Mouse (Mus musculus): ENCODE data around the gene Erc1. TPM values are rescaled to one million over a fixed set of nuclear protein-coding genes. Genes with fewer than 3 reads are reported as not detected.

Gene Erc1
- polyA plus RNA-seq, 1 experiment from 2014 or later, result 35.7 TPM

GRCm38 (mm10) chr6:119796291-119796690 lies 51.7 kb downstream of the Erc1 start:
- H3K27ac ChIP-seq, result no peak overlapping the region
- no peak overlapping the region for H3K9ac ChIP-seq
- 90% methylated on average over 5 of the region's 5 CpGs for WGBS
- no peak for ATAC-seq (ENCODE audit: low FRiP score, low read depth)
- H3K4me3 ChIP-seq, result no peak overlapping the region
- H3K4me1 ChIP-seq, result no peaks in the 10 kb centered on the region
- no peaks in the 10 kb centered on the region for H3K9me3 ChIP-seq
- H3K27me3 ChIP-seq (replicated peaks), result no peaks in the 10 kb centered on the region
- H3K36me3 ChIP-seq, result peaks cover 9% of the 10 kb centered on the region
- H3K4me2 ChIP-seq (replicated peaks), result no peak overlapping the region

- Histone ChIP-seq H3K9me3 (no peaks in the 10 kb centered on the region), H3K4me2 (replicated peaks) (no peak overlapping the region), H3K4me1 (no peaks in the 10 kb centered on the region)
Observed at GRCm38 (mm10) chr6:119792562-119792961, 55.4 kb downstream of the Erc1 start.

GRCm38 (mm10) chr6:119782416-119782815 lies 65.6 kb downstream of the Erc1 start:
- Histone ChIP-seq H3K4me1 (no peaks in the 10 kb centered on the region), H3K36me3 (peaks cover 3% of the 10 kb centered on the region; the same call in 1 of the 2 replicates), H3K9ac (no peak overlapping the region), H3K27ac (no peak overlapping the region), H3K4me2 (replicated peaks) (no peak overlapping the region), H3K4me3 (no peak overlapping the region), H3K9me3 (no peaks in the 10 kb centered on the region), H3K27me3 (replicated peaks) (no peaks in the 10 kb centered on the region)
- 98% methylated on average over 2 of the region's 2 CpGs for WGBS
- ATAC-seq (ENCODE audit: low FRiP score, low read depth), result no peak

More at GRCm38 (mm10) chr6:119792562-119792961, 55.4 kb downstream of the Erc1 start:
- no peaks in the 10 kb centered on the region for H3K27me3 ChIP-seq (replicated peaks)
- 52% methylated on average over 2 of the region's 2 CpGs for WGBS
- H3K9ac ChIP-seq, result no peak overlapping the region
- ATAC-seq (ENCODE audit: low FRiP score, low read depth), result no peak
- H3K4me3 ChIP-seq, result no peak overlapping the region
- peaks cover 9% of the 10 kb centered on the region for H3K36me3 ChIP-seq
- H3K27ac ChIP-seq, result no peak overlapping the region

- Histone ChIP-seq H3K27ac (no peak overlapping the region), H3K9me3 (no peaks in the 10 kb centered on the region), H3K4me2 (replicated peaks) (no peak overlapping the region), H3K27me3 (replicated peaks) (no peaks in the 10 kb centered on the region), H3K4me1 (no peaks in the 10 kb centered on the region), H3K4me3 (no peak overlapping the region), H3K36me3 (peaks cover 3% of the 10 kb centered on the region; the same call in 1 of the 2 replicates), H3K9ac (no peak overlapping the region)
- ATAC-seq (ENCODE audit: low FRiP score, low read depth), result no peak
- WGBS, result 80% methylated on average over 3 of the region's 3 CpGs
Observed at GRCm38 (mm10) chr6:119781109-119781508, 66.9 kb downstream of the Erc1 start.

GRCm38 (mm10) chr6:119768778-119769177 lies 79.2 kb downstream of the Erc1 start:
- ATAC-seq (ENCODE audit: low FRiP score, low read depth), result no peak
- no peaks in the 10 kb centered on the region for H3K27me3 ChIP-seq (replicated peaks)

DNA sequence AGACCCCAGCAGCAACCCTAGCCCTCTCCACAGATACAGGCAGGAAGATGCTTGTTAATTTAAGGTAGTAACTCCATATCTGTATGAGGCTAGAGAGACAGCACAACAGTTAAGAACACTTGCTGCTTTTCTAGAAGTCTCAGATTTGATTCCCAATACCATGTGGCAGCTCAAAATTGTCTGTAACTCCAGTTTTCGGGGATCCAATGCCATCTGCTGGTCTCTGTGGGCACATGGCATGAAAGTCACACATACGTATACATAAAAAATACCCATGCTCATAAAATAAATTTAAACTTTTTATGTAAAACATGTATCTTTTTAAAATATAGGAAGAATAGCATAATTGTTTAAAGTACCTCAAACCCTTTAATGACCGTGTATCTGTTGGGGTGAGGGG lies 83.6 kb downstream of the Erc1 start:
- Histone ChIP-seq H3K27ac (no peak overlapping the region), H3K36me3 (peaks cover 6% of the 10 kb centered on the region; the same call in 1 of the 2 replicates), H3K9me3 (no peaks in the 10 kb centered on the region), H3K4me1 (no peaks in the 10 kb centered on the region), H3K4me2 (replicated peaks) (no peak overlapping the region), H3K4me3 (no peak overlapping the region), H3K27me3 (replicated peaks) (no peaks in the 10 kb centered on the region), H3K9ac (no peak overlapping the region)
- no peak for ATAC-seq (ENCODE audit: low FRiP score, low read depth)
- WGBS, result 95% methylated on average over 3 of the region's 3 CpGs

More at GRCm38 (mm10) chr6:119768778-119769177, 79.2 kb downstream of the Erc1 start:
- Histone ChIP-seq H3K9ac (no peak overlapping the region), H3K27ac (no peak overlapping the region), H3K4me2 (replicated peaks) (no peak overlapping the region), H3K36me3 (no peaks in the 10 kb centered on the region), H3K4me3 (no peak overlapping the region), H3K4me1 (no peaks in the 10 kb centered on the region), H3K9me3 (no peaks in the 10 kb centered on the region)
- 81% methylated on average over 1 of the region's 1 CpGs for WGBS

- Histone ChIP-seq H3K36me3 (peaks cover 6% of the 10 kb centered on the region; the same call in 1 of the 2 replicates), H3K27ac (no peak overlapping the region), H3K9ac (no peak overlapping the region), H3K4me3 (no peak overlapping the region), H3K4me2 (replicated peaks) (no peak overlapping the region), H3K9me3 (no peaks in the 10 kb centered on the region), H3K4me1 (no peaks in the 10 kb centered on the region), H3K27me3 (replicated peaks) (no peaks in the 10 kb centered on the region)
- WGBS, result 84% methylated on average over 3 of the region's 3 CpGs
- ATAC-seq (ENCODE audit: low FRiP score, low read depth), result no peak
Observed at GRCm38 (mm10) chr6:119759866-119760265, 88.1 kb downstream of the Erc1 start.

DNA sequence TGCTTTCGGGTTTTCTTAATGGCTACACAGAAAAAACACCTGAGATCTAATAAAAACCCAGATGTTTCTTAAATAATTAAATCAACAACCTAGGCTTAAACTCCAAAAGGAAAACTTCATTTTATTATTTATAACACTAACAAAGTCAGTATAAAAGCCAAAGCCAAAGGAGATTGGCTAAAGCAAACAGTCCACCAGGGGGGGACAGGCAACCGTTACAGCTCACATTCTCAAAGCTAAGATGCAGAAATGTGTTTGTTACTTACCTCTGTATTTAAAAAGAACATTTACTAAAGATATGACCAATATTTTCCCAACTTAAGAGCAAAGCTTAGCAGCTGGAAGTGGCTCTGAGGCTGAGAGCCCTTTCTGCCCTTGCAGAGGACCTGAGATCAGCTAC lies 89.5 kb downstream of the Erc1 start:
- Histone ChIP-seq H3K4me3 (no peak overlapping the region), H3K4me2 (replicated peaks) (no peak overlapping the region), H3K4me1 (no peaks in the 10 kb centered on the region), H3K9ac (no peak overlapping the region), H3K36me3 (peaks cover 6% of the 10 kb centered on the region; the same call in 1 of the 2 replicates), H3K27ac (no peak overlapping the region), H3K27me3 (replicated peaks) (no peaks in the 10 kb centered on the region), H3K9me3 (no peaks in the 10 kb centered on the region)
- 89% methylated on average over 2 of the region's 2 CpGs for WGBS
- ATAC-seq (ENCODE audit: low FRiP score, low read depth), result no peak

GRCm38 (mm10) chr6:119757796-119758195 lies 90.2 kb downstream of the Erc1 start:
- 89% methylated on average over 5 of the region's 5 CpGs for WGBS
- Histone ChIP-seq H3K9ac (no peak overlapping the region), H3K4me3 (no peak overlapping the region), H3K27me3 (replicated peaks) (no peaks in the 10 kb centered on the region), H3K27ac (no peak overlapping the region), H3K4me1 (no peaks in the 10 kb centered on the region), H3K4me2 (replicated peaks) (no peak overlapping the region), H3K36me3 (peaks cover 6% of the 10 kb centered on the region; the same call in 1 of the 2 replicates), H3K9me3 (no peaks in the 10 kb centered on the region)
- no peak for ATAC-seq (ENCODE audit: low FRiP score, low read depth)

DNA sequence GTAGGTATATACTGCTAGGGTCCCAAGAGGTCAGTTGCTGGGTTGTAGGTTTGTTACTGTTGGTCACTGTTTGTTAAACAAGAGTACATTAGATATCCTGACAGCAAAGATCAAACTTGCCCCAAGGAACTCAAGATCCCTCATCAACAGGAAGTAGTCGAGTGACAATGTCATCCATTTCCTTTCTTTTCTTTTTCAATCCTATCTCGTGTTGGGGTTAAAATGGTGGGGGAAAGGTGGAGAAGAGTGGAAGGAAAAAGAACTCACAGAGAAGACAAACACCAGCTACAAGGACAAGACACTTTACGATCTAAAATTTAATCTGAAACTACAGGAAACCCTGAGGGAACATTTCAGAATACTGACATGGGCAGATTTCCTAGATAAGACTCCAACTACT lies 92.1 kb downstream of the Erc1 start:
- no peaks in the 10 kb centered on the region for H3K9me3 ChIP-seq
- no peak overlapping the region for H3K4me3 ChIP-seq
- H3K9ac ChIP-seq, result no peak overlapping the region
- no peak overlapping the region for H3K27ac ChIP-seq
- no peak for ATAC-seq (ENCODE audit: low FRiP score, low read depth)
- no peaks in the 10 kb centered on the region for H3K27me3 ChIP-seq (replicated peaks)
- H3K4me1 ChIP-seq, result no peaks in the 10 kb centered on the region
- H3K4me2 ChIP-seq (replicated peaks), result no peak overlapping the region
- H3K36me3 ChIP-seq, result peaks cover 7% of the 10 kb centered on the region
- 73% methylated on average over 3 of the region's 3 CpGs for WGBS

- Histone ChIP-seq H3K9me3 (no peaks in the 10 kb centered on the region), H3K4me3 (no peak overlapping the region), H3K4me2 (replicated peaks) (no peak overlapping the region), H3K9ac (no peak overlapping the region), H3K27ac (no peak overlapping the region), H3K27me3 (replicated peaks) (no peaks in the 10 kb centered on the region), H3K36me3 (peaks cover 17% of the 10 kb centered on the region), H3K4me1 (no peaks in the 10 kb centered on the region)
- no peak for ATAC-seq (ENCODE audit: low FRiP score, low read depth)
- WGBS, result 87% methylated on average over 7 of the region's 7 CpGs
Observed at GRCm38 (mm10) chr6:119749093-119749635, 98.8 kb downstream of the Erc1 start.

- no peak overlapping the region for H3K4me2 ChIP-seq (replicated peaks)
- no peaks in the 10 kb centered on the region for H3K27me3 ChIP-seq (replicated peaks)
- ATAC-seq (ENCODE audit: low FRiP score, low read depth), result no peak
- no peak overlapping the region for H3K9ac ChIP-seq
- no peak overlapping the region for H3K27ac ChIP-seq
- 69% methylated on average over 2 of the region's 2 CpGs for WGBS
- H3K4me3 ChIP-seq, result no peak overlapping the region
- peaks cover 10% of the 10 kb centered on the region for H3K36me3 ChIP-seq
- no peaks in the 10 kb centered on the region for H3K4me1 ChIP-seq
- no peaks in the 10 kb centered on the region for H3K9me3 ChIP-seq
Observed at GRCm38 (mm10) chr6:119741861-119742260, 106.1 kb downstream of the Erc1 start.

DNA sequence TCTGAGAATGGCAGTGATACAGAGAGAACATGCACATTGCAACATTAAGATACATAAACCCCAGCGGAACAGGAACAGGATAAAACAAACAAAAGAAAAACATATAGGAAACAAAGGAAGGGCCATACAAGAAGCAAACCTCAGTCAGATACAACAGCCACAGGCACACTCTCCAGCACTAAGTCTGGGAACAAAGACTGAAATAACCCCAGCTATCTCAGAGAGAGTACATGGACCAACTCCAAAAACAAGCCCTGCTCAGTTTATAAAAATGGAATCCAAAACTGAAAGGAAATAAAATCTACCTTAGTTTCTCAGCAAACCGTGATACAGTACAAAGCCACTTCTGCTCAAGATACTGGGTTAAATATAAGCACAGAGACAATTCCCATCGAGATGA lies 107.4 kb downstream of the Erc1 start:
- Histone ChIP-seq H3K9ac (no peak overlapping the region), H3K36me3 (peaks cover 10% of the 10 kb centered on the region), H3K9me3 (no peaks in the 10 kb centered on the region), H3K4me3 (no peak overlapping the region), H3K4me1 (peaks cover 5% of the 10 kb centered on the region), H3K27ac (no peak overlapping the region), H3K4me2 (replicated peaks) (no peak overlapping the region), H3K27me3 (replicated peaks) (no peaks in the 10 kb centered on the region)
- no peak for ATAC-seq (ENCODE audit: low FRiP score, low read depth)
- WGBS, result 97% methylated on average over 3 of the region's 3 CpGs
